Mouse (Mus musculus) thymus, adult 18-20 months (tissue): Measurements from ENCODE around the gene Poc1b.
"Not testable (repeated sequence)": the region's sequence is repeated elsewhere in the genome, so short reads cannot be mapped to it uniquely, and the experiment has no call there.

ENCODE experiments used
- DNase-seq, 2 experiments: peaks; one replicate each; pipeline ENCODE4 v3.0.0; 2022; ENCODE audit warnings: mixed read lengths in 2 of 2

Poc1b gene

GRCm38 (mm10) chr10:99157697-99158096, 50.9 kb downstream of the Poc1b start:
- not testable (repeated sequence) for DNase-seq

- no peak for DNase-seq
Measured at GRCm38 (mm10) chr10:99161987-99162582, 55.2 kb downstream of the Poc1b start.

GRCm38 (mm10) chr10:99163002-99163401, 56.2 kb downstream of the Poc1b start:
- DNase-seq, result no peak

GRCm38 (mm10) chr10:99164871-99165477, 58.1 kb downstream of the Poc1b start:
- no peak for DNase-seq

- no peak for DNase-seq
Measured at GRCm38 (mm10) chr10:99165751-99166282, 59.0 kb downstream of the Poc1b start.

- DNase-seq, result no peak
Measured at GRCm38 (mm10) chr10:99166392-99166791, 59.6 kb downstream of the Poc1b start.

GRCm38 (mm10) chr10:99168404-99168803, 61.6 kb downstream of the Poc1b start:
- DNase-seq, result no peak

GRCm38 (mm10) chr10:99168840-99169764, 62.3 kb downstream of the Poc1b start:
- no peak for DNase-seq

GRCm38 (mm10) chr10:99169765-99170129, 62.9 kb downstream of the Poc1b start:
- DNase-seq, result no peak

GRCm38 (mm10) chr10:99171961-99172497, 65.2 kb downstream of the Poc1b start:
- peak in 1 of 2 experiments; percentile 43 for DNase-seq

GRCm38 (mm10) chr10:99172906-99173507, 66.2 kb downstream of the Poc1b start:
- no peak for DNase-seq

GRCm38 (mm10) chr10:99176911-99177310, 70.1 kb downstream of the Poc1b start:
- no peak for DNase-seq

GRCm38 (mm10) chr10:99178118-99178517, 71.3 kb downstream of the Poc1b start:
- DNase-seq, result no peak

- DNase-seq, result no peak
Measured at GRCm38 (mm10) chr10:99179122-99179521, 72.3 kb downstream of the Poc1b start.

GRCm38 (mm10) chr10:99179566-99179965, 72.7 kb downstream of the Poc1b start:
- DNase-seq, result no peak

GRCm38 (mm10) chr10:99181497-99181896, 74.7 kb downstream of the Poc1b start:
- no peak for DNase-seq

- DNase-seq, result peak in 1 of 2 experiments; percentile 73
Measured at GRCm38 (mm10) chr10:99182107-99182506, 75.3 kb downstream of the Poc1b start.

- DNase-seq, result no peak
Measured at GRCm38 (mm10) chr10:99188175-99188574, 81.3 kb downstream of the Poc1b start.

- DNase-seq, result no peak
Measured at GRCm38 (mm10) chr10:99188656-99189603, 82.1 kb downstream of the Poc1b start.

- peak in 1 of 2 experiments; percentile 51 for DNase-seq
Measured at GRCm38 (mm10) chr10:99190798-99191197, 84.0 kb downstream of the Poc1b start.

GRCm38 (mm10) chr10:99194451-99195055, 87.7 kb downstream of the Poc1b start:
- no peak for DNase-seq
